Mouse (Mus musculus) megakaryocyte, embryonic 14.5 days (primary cell): ENCODE results near the gene Hdac1.

Source experiments
- FLI1 ChIP-seq: IDR thresholded peaks from 2 replicates; pipeline ENCODE4 v1.6.1; 2012; ENCODE audit warnings: low read length, inconsistent platforms, mixed read lengths
- GATA1 ChIP-seq: IDR thresholded peaks from 3 replicates; pipeline ENCODE4 v1.6.1; 2012; ENCODE audit warnings: mixed read lengths, low read length, inconsistent platforms, borderline replicate concordance

DNA sequence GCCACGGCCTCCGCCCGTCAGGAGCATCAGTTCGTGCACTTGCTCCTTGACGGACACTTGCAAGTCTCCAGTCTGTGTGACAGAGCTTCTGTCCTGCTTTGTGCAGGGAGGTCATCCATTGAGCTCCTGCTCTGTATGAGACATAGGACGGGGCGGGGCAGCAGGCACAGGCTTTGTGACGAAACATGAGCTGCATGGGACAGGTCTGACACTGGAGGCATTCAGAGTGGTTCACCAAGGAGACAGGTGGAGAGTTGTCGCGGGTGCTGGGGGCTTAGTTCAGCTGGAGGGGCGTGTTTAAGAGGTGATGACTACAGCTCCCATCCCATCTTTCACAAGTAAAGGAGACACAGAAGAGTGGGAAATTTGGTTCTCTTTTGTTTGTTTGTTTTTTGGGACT lies 66.5 kb downstream of the Hdac1 start:
- TF ChIP-seq FLI1 (no peak), GATA1 (no peak)
